Mouse (Mus musculus): ENCODE results near the gene Lpxn.

GRCm38 (mm10) chr19:12794056-12795044 is 1.6 kb upstream of the Lpxn start:
- TF ChIP-seq POLR2A (IDR thresholded peaks at IDR 0.05; ENCODE audit: insufficient read depth, low read length) = peak; percentile 49
- peak; percentile 37 for TF ChIP-seq CTCF (IDR thresholded peaks at IDR 0.05; ENCODE audit: low read depth, low read length)
